Mouse (Mus musculus): ENCODE data around the gene Nt5dc2. TPM values are rescaled to one million over a fixed set of nuclear protein-coding genes. Genes with fewer than 3 reads are reported as not detected.

Nt5dc2 gene
- polyA plus RNA-seq, 1 experiment from 2014 or later, result 277 TPM

GRCm38 (mm10) chr14:31165010-31165409 lies 34.2 kb downstream of the Nt5dc2 start:
- DNase-seq (ENCODE audit: low spot score), result no peak
- H3K9ac ChIP-seq, result no peak overlapping the region
- H3K4me3 ChIP-seq (replicated peaks; ENCODE audit: low read length), result no peak overlapping the region
- 45% methylated on average over 2 of the region's 2 CpGs for WGBS
- no peak overlapping the region for H3K4me2 ChIP-seq (replicated peaks)
- H3K27me3 ChIP-seq (ENCODE audit: control insufficient read depth, insufficient read depth, low read length), result no peaks in the 10 kb centered on the region
- no peaks in the 10 kb centered on the region for H3K9me3 ChIP-seq (ENCODE audit: control insufficient read depth, low read length)
- no peak for ATAC-seq (ENCODE audit: low FRiP score)
- H3K27ac ChIP-seq, result no peak overlapping the region
- H3K36me3 ChIP-seq (replicated peaks; ENCODE audit: control insufficient read depth, insufficient read depth), result peaks cover 4% of the 10 kb centered on the region
- 0 out of 2 replicates have a peak, but pooled peaks cover 8% of the 10 kb centered on the region for H3K4me1 ChIP-seq (replicated peaks; ENCODE audit: control insufficient read depth, insufficient read depth, low read length)

- WGBS, result 43% methylated on average over 7 of the region's 7 CpGs
- no peak overlapping the region for H3K4me3 ChIP-seq (replicated peaks; ENCODE audit: low read length)
- ATAC-seq (ENCODE audit: low FRiP score) (no peak), DNase-seq (ENCODE audit: low spot score) (no peak)
- H3K4me1 ChIP-seq (replicated peaks; ENCODE audit: control insufficient read depth, insufficient read depth, low read length), result 0 out of 2 replicates have a peak, but pooled peaks cover 8% of the 10 kb centered on the region
- peaks cover 9% of the 10 kb centered on the region for H3K36me3 ChIP-seq (replicated peaks; ENCODE audit: control insufficient read depth, insufficient read depth)
- no peak overlapping the region for H3K4me2 ChIP-seq (replicated peaks)
- no peaks in the 10 kb centered on the region for H3K27me3 ChIP-seq (ENCODE audit: control insufficient read depth, insufficient read depth, low read length)
- no peaks in the 10 kb centered on the region for H3K9me3 ChIP-seq (ENCODE audit: control insufficient read depth, low read length)
- no peak overlapping the region for H3K9ac ChIP-seq
- H3K27ac ChIP-seq, result no peak overlapping the region
These were observed 34.6 kb downstream of the Nt5dc2 start for GRCm38 (mm10) chr14:31165458-31165857.

GRCm38 (mm10) chr14:31165991-31166630 lies 35.3 kb downstream of the Nt5dc2 start:
- DNase-seq (ENCODE audit: low spot score), result no peak
- Histone ChIP-seq H3K36me3 (replicated peaks; ENCODE audit: control insufficient read depth, insufficient read depth) (peaks cover 15% of the 10 kb centered on the region), H3K27me3 (ENCODE audit: control insufficient read depth, insufficient read depth, low read length) (no peaks in the 10 kb centered on the region), H3K9me3 (ENCODE audit: control insufficient read depth, low read length) (no peaks in the 10 kb centered on the region), H3K4me1 (replicated peaks; ENCODE audit: control insufficient read depth, insufficient read depth, low read length) (0 out of 2 replicates have a peak, but pooled peaks cover 8% of the 10 kb centered on the region), H3K9ac (no peak overlapping the region), H3K4me2 (replicated peaks) (no peak overlapping the region), H3K27ac (no peak overlapping the region), H3K4me3 (replicated peaks; ENCODE audit: low read length) (no peak overlapping the region)
- WGBS, result 54% methylated on average over 10 of the region's 10 CpGs
- ATAC-seq (ENCODE audit: low FRiP score), result no peak

DNA sequence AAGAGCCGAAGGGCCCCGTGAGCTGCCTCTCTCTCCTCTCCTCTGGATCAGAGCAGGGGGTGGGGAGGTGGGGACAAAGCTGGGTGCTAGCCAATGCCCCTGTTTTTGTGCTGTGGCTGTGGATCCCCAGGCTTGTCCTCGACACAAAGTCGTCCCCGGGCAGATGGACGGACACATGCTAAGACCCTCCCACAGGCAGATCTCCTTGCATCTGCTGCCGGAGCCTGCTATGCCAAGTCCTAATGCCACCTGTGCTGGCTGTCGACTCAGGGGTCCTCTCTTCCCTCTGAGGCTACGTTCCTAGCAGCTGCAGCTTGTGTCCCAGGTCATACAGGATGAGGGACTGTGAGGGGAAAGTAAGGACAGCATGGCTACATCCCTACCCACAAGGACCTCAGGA lies 36.0 kb downstream of the Nt5dc2 start:
- Histone ChIP-seq H3K9ac (no peak overlapping the region), H3K27me3 (ENCODE audit: control insufficient read depth, insufficient read depth, low read length) (no peaks in the 10 kb centered on the region), H3K36me3 (replicated peaks; ENCODE audit: control insufficient read depth, insufficient read depth) (peaks cover 22% of the 10 kb centered on the region), H3K4me1 (replicated peaks; ENCODE audit: control insufficient read depth, insufficient read depth, low read length) (0 out of 2 replicates have a peak, but pooled peaks cover 8% of the 10 kb centered on the region), H3K9me3 (ENCODE audit: control insufficient read depth, low read length) (no peaks in the 10 kb centered on the region), H3K4me3 (replicated peaks; ENCODE audit: low read length) (no peak overlapping the region), H3K4me2 (replicated peaks) (peak overlapping the region; percentile 22; the same call in 1 of the 2 replicates), H3K27ac (no peak overlapping the region)
- no peak for ATAC-seq (ENCODE audit: low FRiP score)
- 49% methylated on average over 9 of the region's 9 CpGs for WGBS
- no peak for DNase-seq (ENCODE audit: low spot score)

DNA sequence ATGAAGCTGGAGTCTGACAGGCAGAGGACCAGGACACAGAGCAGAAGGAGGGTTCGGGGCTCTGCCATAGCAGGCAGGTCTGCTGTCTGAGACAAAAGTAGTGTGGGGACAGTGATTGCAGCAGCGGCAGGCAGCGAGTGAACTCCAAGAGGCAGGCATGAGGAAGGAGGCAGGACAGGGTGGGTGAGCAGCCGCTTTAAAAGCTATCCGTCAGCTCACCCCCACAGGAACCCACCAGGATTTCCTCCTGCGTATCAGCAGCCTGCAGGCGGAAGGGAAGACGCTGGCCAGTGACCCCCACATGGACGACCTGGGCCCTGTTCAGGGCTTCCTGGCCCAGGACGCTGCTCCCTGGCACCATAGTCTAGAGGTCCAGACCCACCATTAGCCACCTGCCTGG lies 37.6 kb downstream of the Nt5dc2 start, which contains the start of gene Stab1:
TSS of gene Stab1 (minus strand) at position 217 of the 400 bp plus-strand sequence.
- no peaks in the 10 kb centered on the region for H3K27me3 ChIP-seq (ENCODE audit: control insufficient read depth, insufficient read depth, low read length)
- H3K4me1 ChIP-seq (replicated peaks; ENCODE audit: control insufficient read depth, insufficient read depth, low read length), result 0 out of 2 replicates have a peak, but pooled peaks cover 8% of the 10 kb centered on the region
- H3K4me3 ChIP-seq (replicated peaks; ENCODE audit: low read length), result peak within 1 kb of the TSS; percentile 7; the same call in 1 of the 2 replicates
- H3K4me2 ChIP-seq (replicated peaks), result peak within 1 kb of the TSS; percentile 22; the same call in 1 of the 2 replicates
- peak within 1 kb of the TSS; percentile 8; the same call in 1 of the 2 replicates for H3K9ac ChIP-seq
- H3K27ac ChIP-seq, result no peak within 1 kb of the TSS; the same call in 1 of the 2 replicates
- DNase-seq (ENCODE audit: low spot score) (no peak), ATAC-seq (ENCODE audit: low FRiP score) (no peak)
- peaks cover 38% of the 10 kb centered on the region for H3K36me3 ChIP-seq (replicated peaks; ENCODE audit: control insufficient read depth, insufficient read depth)
- H3K9me3 ChIP-seq (ENCODE audit: control insufficient read depth, low read length), result no peaks in the 10 kb centered on the region
- 62% methylated on average over 10 of the region's 10 CpGs for WGBS

- Histone ChIP-seq H3K9me3 (ENCODE audit: control insufficient read depth, low read length) (no peaks in the 10 kb centered on the region), H3K9ac (no peak overlapping the region), H3K4me2 (replicated peaks) (no peak overlapping the region), H3K27me3 (ENCODE audit: control insufficient read depth, insufficient read depth, low read length) (no peaks in the 10 kb centered on the region), H3K4me1 (replicated peaks; ENCODE audit: control insufficient read depth, insufficient read depth, low read length) (0 out of 2 replicates have a peak, but pooled peaks cover 8% of the 10 kb centered on the region), H3K36me3 (replicated peaks; ENCODE audit: control insufficient read depth, insufficient read depth) (peaks cover 49% of the 10 kb centered on the region), H3K27ac (no peak overlapping the region), H3K4me3 (replicated peaks; ENCODE audit: low read length) (no peak overlapping the region)
- DNase-seq (ENCODE audit: low spot score) (no peak), ATAC-seq (ENCODE audit: low FRiP score) (no peak)
- 83% methylated on average over 6 of the region's 6 CpGs for WGBS
These were observed 38.7 kb downstream of the Nt5dc2 start for GRCm38 (mm10) chr14:31169508-31169907.

GRCm38 (mm10) chr14:31170963-31171362 lies 40.1 kb downstream of the Nt5dc2 start:
- 75% methylated on average over 13 of the region's 13 CpGs for WGBS
- Histone ChIP-seq H3K4me1 (replicated peaks; ENCODE audit: control insufficient read depth, insufficient read depth, low read length) (0 out of 2 replicates have a peak, but pooled peaks cover 8% of the 10 kb centered on the region), H3K9ac (no peak overlapping the region), H3K27ac (peak overlapping the region; percentile 47; the same call in 1 of the 2 replicates), H3K27me3 (ENCODE audit: control insufficient read depth, insufficient read depth, low read length) (no peaks in the 10 kb centered on the region), H3K4me3 (replicated peaks; ENCODE audit: low read length) (no peak overlapping the region), H3K9me3 (ENCODE audit: control insufficient read depth, low read length) (no peaks in the 10 kb centered on the region), H3K4me2 (replicated peaks) (no peak overlapping the region), H3K36me3 (replicated peaks; ENCODE audit: control insufficient read depth, insufficient read depth) (peaks cover 64% of the 10 kb centered on the region)
- ATAC-seq (ENCODE audit: low FRiP score) (no peak), DNase-seq (ENCODE audit: low spot score) (no peak)

GRCm38 (mm10) chr14:31171386-31171785 lies 40.5 kb downstream of the Nt5dc2 start:
- ATAC-seq (ENCODE audit: low FRiP score) (no peak), DNase-seq (ENCODE audit: low spot score) (no peak)
- H3K36me3 ChIP-seq (replicated peaks; ENCODE audit: control insufficient read depth, insufficient read depth), result peaks cover 68% of the 10 kb centered on the region
- H3K9me3 ChIP-seq (ENCODE audit: control insufficient read depth, low read length), result no peaks in the 10 kb centered on the region
- no peaks in the 10 kb centered on the region for H3K27me3 ChIP-seq (ENCODE audit: control insufficient read depth, insufficient read depth, low read length)
- no peak overlapping the region for H3K4me2 ChIP-seq (replicated peaks)
- 80% methylated on average over 11 of the region's 11 CpGs for WGBS
- H3K4me3 ChIP-seq (replicated peaks; ENCODE audit: low read length), result no peak overlapping the region
- H3K4me1 ChIP-seq (replicated peaks; ENCODE audit: control insufficient read depth, insufficient read depth, low read length), result 0 out of 2 replicates have a peak, but pooled peaks cover 4% of the 10 kb centered on the region
- H3K27ac ChIP-seq, result peak overlapping the region; percentile 47; the same call in 1 of the 2 replicates
- no peak overlapping the region for H3K9ac ChIP-seq

- no peak overlapping the region for H3K4me3 ChIP-seq (replicated peaks; ENCODE audit: low read length)
- no peaks in the 10 kb centered on the region for H3K9me3 ChIP-seq (ENCODE audit: control insufficient read depth, low read length)
- peaks cover 72% of the 10 kb centered on the region for H3K36me3 ChIP-seq (replicated peaks; ENCODE audit: control insufficient read depth, insufficient read depth)
- no peak overlapping the region for H3K4me2 ChIP-seq (replicated peaks)
- 0 out of 2 replicates have a peak, but pooled peaks cover under 1% of the 10 kb centered on the region for H3K4me1 ChIP-seq (replicated peaks; ENCODE audit: control insufficient read depth, insufficient read depth, low read length)
- no peak overlapping the region for H3K27ac ChIP-seq
- WGBS, result 98% methylated on average over 15 of the region's 15 CpGs
- H3K9ac ChIP-seq, result no peak overlapping the region
- no peaks in the 10 kb centered on the region for H3K27me3 ChIP-seq (ENCODE audit: control insufficient read depth, insufficient read depth, low read length)
- DNase-seq (ENCODE audit: low spot score), result no peak
- no peak for ATAC-seq (ENCODE audit: low FRiP score)
These were observed 41.0 kb downstream of the Nt5dc2 start for GRCm38 (mm10) chr14:31171821-31172220.

Data from hindbrain, embryonic 14.5 days (tissue).